Mouse (Mus musculus): Measurements from ENCODE around the gene Tubd1. TPM values are rescaled to one million over a fixed set of nuclear protein-coding genes. Genes with fewer than 3 reads are reported as not detected.

Tubd1 gene
- total RNA-seq, 2 experiments from 2014 or later = 3.5 to 3.7 TPM

- DNase-seq = no peak
Measured at GRCm38 (mm10) chr11:86583990-86584897, 39.5 kb downstream of the Tubd1 start.

DNA sequence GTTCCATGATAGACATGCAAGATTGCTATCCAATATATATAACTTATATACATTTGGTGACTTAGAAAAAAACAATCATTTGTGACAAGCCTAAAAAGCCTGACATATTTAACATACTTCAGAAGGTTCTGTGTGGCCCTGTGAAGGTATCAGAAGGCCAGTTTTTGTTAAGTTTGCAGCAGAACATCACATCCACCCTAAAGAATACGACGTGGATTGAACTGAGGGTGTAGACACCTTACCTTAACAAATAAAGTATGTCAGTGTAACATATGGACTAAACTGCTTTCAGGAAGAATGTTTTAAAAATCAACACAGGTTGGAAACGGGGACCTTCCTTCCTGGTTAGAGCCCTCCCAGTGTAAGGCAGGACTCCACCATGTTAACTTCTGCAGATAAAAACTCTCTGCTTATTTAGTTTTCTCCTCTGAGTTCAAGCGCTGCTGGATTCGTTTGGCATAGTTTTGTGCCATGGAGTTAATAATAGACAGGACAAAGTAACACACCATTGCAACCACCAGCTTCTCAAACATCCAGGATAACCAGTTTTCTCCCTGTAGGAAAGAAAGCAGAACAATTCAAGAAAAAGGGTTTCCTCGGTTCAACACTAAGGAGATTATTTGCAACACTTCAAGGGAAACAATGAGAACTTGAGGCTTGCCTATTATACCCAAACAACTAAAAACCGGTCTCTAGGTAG is 40.3 kb downstream of the Tubd1 start:
- DNase-seq = no peak

DNA sequence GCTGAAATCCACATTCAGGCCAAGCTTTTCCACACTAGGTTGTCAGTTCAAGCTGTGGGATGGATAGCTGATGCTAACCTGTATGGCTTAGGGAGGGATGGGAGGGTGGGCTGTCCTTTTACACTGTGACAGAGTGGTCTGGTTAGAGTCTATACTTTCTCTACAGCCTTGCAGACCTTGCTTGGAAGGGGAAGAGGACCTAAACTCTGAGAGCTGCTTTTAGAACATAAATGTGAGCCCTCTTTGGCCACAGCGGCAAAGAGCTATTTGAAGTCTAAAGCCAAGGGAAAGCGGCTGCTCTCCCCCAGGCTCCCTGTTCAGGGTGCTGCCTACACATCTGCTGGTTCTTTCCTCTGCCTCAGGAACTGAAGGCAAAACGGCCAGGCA is 40.8 kb downstream of the Tubd1 start:
- no peak for DNase-seq

DNA sequence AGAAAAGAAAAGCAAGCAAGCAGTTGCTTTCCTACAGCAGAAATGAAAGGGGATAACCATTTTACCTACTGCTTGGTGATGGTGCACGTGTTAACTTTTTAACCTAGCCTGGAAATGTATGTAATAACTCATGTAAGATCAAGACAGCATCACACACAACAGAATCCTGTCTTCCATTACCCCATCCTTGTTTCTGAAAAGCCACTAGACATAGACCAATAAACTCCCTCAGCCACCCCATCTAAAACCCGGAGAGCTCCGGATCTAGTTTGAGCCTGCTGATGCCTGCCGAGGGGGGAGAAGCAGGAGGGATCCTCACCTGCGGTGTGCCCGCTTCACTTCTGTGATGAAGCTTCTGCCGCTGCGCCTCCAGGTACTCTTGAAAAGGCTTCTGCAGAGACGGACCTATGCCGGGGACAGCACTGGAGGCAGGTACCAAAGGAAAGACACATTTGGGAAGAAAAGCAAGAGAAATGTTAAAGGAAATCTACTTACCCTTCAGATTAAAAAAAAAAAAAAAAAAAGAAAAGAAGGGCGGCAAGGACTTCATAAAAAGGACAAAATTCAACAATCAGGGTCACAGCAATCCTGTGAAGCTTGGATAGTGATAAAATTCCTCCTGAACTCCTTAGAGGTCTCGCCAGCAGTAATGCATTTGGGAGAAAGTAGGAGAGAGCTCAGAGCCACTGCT is 41.5 kb downstream of the Tubd1 start:
- DNase-seq = no peak

- DNase-seq = no peak
Measured at GRCm38 (mm10) chr11:86586868-86587792, 42.3 kb downstream of the Tubd1 start.

DNA sequence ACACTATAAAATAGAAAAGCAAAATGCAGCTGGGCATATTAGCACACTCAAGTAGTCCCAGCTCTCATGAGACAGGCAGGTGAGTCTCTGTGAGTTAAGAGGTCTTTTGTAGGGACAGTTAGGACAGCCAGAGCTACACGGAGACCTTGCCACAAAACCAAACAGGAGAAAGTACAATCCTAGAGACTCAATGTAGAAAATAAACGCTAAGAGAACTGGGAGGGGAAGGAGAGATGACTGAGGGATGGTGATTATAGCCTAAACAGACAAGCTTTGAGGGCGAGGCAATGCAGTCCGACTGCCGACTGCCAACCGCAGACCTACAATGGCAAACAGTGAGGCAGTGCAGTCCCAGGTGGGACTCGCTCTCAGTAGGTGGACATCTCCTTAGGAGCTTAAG is 43.0 kb downstream of the Tubd1 start:
- no peak for DNase-seq

DNA sequence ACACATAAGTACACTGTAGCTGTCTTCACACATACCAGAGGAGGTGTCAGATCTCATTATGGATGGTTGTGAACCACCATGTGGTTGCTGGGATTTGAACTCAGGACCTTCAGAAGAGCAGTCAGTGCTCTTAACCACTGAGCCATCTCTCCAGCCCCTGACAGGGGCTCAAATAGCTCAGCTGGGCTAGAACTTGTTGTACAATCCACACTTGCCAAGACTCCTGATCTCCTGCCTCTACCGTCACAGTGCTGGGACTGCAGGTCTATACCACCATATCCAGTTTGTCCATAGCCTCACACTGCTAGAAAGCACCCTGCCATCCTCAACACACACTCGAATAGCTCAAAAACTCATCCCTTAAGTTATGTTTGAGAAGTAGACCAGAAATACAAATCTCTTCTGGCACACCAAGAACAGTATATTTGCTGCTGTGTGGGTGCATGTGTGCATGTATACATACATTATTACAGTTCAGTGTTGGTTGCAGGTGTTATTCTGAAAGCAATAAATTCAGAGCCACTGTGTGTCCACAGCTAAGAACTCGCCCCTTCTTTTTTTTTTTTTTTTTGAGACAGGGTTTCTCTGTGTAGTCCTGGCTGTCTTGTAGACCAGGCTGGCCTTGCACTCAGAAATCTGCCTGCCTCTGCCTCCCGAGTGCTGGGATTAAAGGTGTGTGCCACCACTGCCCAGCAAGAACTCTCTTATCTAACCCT is 44.0 kb downstream of the Tubd1 start:
- no peak for DNase-seq

DNA sequence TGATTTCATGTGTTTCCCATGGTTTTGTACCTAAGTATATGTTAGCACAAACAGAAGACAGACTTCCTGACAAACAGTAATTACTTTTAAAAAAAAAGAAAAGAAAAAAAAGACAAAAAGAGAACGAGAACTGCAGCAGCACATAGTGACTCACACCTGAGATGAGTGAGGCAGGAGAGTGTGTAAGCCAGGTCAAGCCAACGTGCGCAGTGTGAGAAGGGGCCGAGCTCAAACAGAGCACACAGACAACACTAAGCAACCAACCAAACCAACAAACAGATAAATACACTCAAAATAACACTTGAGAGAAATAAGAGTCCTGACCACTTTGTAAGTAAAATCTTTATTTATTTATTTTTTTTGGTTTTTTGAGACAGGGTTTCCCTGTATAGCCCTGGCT is 45.3 kb downstream of the Tubd1 start:
- DNase-seq = no peak

- DNase-seq = no peak
Measured at GRCm38 (mm10) chr11:86590579-86590978, 45.8 kb downstream of the Tubd1 start.

GRCm38 (mm10) chr11:86591301-86591845 is 46.6 kb downstream of the Tubd1 start:
- no peak for DNase-seq

- no peak for DNase-seq
Measured at GRCm38 (mm10) chr11:86591931-86592616, 47.3 kb downstream of the Tubd1 start.

DNA sequence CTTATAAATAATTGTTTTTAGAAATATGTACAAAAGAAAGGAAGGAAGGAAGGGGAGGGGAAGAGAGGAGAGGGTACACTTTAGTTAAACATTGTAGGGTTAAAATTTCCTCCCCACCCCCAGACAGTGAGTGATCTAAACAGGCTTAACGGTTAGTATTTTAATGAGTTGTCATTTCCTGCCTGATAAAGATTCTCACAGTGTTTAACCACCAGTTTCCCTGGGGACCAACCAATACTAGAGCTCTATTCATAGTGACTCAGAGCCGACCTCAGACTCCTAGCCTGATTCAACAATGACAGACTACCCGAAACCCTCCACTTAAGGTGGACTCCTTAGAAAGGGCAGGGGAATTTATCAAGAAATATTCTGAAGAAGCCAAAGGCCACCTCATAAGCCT is 48.2 kb downstream of the Tubd1 start:
- no peak for DNase-seq

DNA sequence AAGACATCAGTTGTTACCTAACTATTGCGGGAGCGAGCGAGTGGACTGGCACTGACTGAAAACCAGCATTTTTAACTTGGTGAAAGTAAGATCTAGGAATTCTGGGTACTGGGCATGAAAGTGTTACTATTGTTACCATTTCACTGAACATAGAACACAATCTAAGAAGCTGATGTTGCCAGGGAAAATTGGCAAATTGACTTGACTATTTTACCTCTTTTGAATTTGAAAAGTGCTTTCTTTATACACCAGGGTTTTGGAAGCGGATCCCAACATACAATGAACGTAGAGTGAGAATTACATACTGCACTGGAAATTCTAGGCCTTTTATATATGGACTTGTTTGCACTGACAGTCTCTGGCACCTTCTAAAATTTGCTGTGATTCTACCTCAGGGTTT is 48.7 kb downstream of the Tubd1 start:
- no peak for DNase-seq

GRCm38 (mm10) chr11:86594188-86594876 is 49.5 kb downstream of the Tubd1 start:
- DNase-seq = no peak

DNA sequence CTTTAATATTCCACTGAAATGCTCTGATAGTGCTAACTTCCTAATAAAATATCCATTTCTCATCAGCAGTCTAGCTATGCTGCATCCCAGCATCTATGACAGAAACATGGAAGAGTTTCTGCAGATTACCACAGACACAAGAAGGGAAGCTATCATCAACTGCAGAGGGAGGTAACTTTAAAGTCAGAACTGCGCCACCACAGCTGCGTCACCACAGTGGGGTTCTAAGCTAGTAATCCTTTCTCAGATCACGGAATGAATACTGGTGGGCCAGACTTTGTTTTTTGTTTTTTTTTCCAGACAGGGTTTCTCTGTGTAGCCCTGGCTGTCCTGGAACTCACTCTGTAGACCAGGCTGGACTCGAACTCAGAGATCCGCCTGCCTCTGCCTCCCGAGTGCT is 50.6 kb downstream of the Tubd1 start:
- no peak for DNase-seq

DNA sequence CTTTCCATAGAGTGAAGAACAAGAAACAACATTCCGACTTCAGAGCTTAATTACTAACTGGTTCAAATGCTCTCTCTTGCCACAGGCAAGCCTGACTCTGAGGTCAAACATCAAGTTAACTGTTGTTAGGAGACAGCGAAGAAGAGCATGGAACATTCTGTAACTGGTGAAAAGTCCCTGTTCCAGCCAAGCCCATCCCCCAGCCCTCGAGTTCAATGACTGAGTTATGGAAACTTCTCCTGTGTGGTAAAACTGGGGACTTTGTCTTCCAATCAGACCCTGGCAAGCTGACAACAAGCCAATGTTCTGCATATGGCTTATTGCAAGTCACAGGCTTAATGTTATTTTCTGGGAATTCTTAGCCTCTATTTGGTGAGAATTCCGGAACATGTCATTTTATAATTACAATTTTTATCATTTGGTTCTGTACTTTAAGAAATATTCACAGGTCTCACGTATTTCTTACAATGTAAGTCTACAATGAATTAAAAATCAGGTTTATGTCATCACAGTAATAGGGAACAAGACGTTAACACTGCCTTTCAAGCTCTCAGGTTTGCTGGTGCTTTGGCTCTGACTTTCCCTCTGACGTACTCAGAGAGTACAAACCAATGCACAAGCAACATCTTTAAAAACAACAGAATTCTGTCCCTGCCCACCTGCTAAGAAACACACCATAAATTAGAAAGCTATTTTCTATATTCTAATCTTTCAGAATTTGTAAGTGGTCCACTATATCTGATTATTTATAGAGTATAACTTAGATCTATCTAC is 51.6 kb downstream of the Tubd1 start:
- DNase-seq = no peak

GRCm38 (mm10) chr11:86596976-86597375 is 52.2 kb downstream of the Tubd1 start:
- no peak for DNase-seq

DNA sequence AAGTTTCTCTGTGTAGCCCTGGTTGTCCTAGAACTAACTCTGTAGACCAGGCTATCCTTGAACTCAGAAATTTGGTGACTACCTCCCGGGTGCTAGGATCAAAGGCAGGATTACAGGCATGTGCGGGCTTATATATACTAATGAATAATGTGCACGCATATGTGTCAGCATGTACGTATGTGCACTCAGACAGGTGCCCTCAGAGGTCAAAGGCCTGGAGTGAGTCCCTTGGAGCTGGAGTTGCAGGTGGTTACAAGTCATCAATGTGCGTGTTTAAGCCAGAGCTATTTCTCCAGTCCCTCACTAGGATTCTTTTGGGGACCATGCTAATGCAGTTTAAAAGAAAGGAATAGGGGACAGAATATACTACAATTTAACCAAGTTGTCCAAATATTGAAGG is 53.4 kb downstream of the Tubd1 start:
- DNase-seq = no peak

DNA sequence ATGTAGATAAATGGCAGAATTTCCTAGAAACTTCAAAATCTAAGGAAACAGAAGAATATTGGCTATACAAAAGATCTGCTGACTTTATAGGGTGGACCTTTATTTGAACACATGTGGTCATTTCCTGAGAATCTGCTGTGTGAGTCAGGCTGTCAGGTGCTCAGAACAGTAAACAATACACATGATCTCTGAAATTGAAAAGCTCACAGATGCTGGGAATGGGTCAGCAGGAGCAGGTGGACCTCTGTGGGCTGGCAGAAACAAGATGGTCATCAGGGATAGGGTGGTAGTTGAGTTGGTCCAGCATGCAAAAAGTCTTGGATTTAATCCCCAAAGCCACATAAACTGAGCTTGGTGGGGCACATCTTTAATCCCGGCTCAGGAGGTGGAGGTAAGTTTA is 53.8 kb downstream of the Tubd1 start:
- DNase-seq = no peak

Measured in gastrocnemius, postnatal 10 days (tissue).